Mouse (Mus musculus) large intestine, adult 2 months (tissue): ENCODE data around the gene Dab2ip. TPM values are rescaled to one million over a fixed set of nuclear protein-coding genes. Genes with fewer than 3 reads are reported as not detected.

Experiments
- DNase-seq: peaks from one replicate; pipeline ENCODE4 v3.0.0-alpha.2; 2012; ENCODE audit warnings: low read depth, low spot score
- WGBS: fragments of 180-500 bp; shearing (Covaris S2); methylation state at CpG from one replicate; pipeline ENCODE4 v1.1.7; 2018; 5-methylcytosine and 5-hydroxymethylcytosine counted together
- polyA plus RNA-seq: library from polyadenylated mRNA; depleted of rRNA; stranded (reverse); fragments of >200 nt; gene quantifications from 2 replicates; pipeline ENCODE4 v1.2.3, GENCODE M21; 2012

The Dab2ip gene
- polyA plus RNA-seq, 1 experiment, result 60.5 TPM

DNA sequence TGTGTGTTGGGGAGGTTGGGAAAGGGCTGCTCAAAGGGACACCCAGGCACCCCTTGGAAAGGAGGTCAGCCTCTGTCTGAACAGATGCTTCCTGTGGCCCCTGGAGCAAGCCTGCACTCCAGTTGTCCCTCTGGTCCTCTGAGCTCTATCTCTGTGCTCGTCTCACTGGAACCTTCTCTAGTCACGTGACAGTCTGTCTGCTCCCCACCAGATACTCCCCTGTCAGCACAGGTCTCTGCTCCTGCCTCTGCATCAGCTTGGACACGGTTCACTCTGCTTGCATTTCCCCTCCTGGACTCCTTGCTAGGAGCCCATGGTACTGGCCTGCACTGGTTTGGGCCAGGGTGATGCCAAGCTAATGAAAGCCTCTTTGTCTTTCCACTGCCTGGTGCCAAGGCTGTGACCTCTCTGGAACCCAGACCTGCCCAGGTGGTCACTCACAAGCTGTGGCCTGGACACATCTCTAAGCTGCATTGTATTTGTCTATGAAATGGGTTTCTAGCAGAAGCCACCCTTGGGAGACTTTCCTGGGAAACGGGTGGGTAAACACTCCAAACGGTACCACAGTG lies 1.1 kb upstream of the Dab2ip start:
- no peak for DNase-seq
- WGBS, result 59% methylated on average over 5 of the region's 5 CpGs

DNA sequence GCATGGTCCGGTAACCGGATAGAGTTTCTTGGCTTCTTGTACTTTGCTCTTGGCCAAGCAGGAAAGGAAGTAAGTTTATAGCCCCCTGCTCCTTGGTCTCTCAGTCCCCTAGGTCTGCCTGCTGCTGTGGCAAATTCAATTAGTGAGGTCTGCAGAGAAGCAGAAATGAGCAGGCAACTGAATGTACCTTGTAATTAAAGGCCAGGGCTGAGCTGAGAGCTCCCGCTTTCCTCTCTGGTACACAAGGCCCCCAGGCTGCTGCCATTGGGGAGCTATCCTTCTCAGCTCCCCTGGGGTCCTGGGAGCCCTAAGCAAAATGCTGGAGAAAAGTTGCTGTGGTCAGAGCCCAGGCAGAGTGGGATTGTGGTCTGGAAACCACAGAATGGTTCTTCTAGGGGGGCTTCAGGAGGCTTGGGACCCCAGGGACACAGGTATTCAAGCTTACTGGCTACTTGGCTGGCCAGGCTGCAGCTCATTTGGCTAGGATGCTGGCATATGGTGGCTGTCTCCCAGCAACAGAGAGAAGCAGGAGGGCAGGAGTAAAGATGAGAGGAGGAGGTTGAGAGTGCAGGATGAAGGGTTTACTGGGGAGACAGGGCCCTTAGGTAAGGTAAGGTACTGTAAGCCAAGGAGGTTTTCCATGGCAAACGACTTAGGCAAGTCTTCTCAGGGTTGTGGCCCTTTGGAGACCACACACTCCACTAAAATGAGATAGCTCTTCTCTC lies 922 bp downstream of the Dab2ip start:
- 60% methylated on average over 4 of the region's 4 CpGs for WGBS
- DNase-seq, result no peak

DNA sequence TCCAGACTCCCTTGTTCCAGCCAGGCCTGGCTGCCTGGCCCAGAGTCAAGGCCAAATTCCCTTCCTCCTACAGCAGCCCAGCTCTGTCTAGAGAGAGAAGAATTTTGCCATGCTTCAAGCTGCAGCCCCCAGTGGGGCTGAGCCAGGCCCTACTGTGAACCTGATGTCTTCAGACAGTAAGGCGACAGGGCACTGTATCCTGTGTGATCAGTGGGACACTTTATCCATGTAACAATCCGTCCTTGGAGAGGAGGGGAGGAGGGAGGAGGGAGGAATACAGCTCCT lies 1.4 kb downstream of the Dab2ip start:
- DNase-seq, result no peak
- 68% methylated on average over 2 of the region's 2 CpGs for WGBS

DNA sequence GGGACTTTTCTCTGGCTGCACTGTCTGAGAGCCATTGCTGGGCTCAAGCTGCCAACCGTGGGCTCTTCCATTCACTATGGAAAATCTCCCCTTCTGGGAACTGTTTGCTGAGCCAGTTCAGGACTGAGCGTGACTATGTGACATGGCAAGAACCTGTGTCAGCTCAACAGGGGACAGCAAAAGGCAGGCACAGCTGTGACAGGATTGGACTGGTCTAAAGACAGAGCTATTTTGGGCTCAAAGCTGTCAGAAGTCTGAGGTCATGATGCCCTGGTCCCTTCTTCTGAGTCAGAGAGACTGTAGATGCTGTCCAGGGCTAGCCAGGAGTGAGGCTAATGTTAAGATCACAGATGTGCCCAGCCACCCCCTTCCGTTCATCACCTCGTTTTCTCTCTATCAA lies 5.7 kb downstream of the Dab2ip start:
- WGBS, result 83% methylated on average over 4 of the region's 4 CpGs
- DNase-seq, result no peak

DNA sequence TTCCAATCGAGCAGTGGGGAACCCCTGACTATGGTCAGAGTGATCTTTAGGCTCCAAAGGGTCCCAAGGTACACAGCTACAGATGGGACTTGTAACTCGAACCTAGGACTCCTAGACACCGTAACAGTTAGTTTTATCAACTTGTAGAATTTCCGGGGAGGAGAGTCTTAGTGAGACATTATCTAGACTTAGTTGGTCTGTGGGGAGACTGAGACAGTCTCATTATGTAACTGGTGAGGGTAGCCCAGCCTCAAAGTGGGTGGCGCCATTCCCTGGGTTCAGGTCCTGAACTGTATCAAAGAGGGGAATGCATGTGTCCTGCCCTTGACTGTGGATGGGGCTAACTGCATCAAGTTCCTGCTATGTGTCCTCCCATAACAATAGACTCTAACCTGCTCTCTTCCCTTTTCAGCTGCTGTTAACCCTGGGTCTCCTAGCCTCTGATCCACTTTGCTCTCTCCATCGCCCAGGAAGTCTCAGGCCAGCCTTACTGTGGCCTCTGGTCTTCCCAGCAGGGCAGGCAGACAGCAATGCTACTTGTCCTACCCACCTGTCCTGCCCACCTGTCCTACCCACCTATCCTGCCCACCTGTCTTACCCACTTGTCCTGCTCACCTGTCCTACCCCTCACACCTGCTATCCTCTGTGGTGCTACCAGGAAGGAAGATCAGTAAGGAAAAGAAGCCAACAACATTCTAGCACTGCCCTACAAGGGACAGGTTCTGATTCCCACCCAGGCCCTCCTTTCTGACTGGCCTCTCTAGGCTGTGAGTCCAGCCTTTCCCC lies 7.2 kb downstream of the Dab2ip start:
- 90% methylated on average over 6 of the region's 6 CpGs for WGBS
- no peak for DNase-seq

DNA sequence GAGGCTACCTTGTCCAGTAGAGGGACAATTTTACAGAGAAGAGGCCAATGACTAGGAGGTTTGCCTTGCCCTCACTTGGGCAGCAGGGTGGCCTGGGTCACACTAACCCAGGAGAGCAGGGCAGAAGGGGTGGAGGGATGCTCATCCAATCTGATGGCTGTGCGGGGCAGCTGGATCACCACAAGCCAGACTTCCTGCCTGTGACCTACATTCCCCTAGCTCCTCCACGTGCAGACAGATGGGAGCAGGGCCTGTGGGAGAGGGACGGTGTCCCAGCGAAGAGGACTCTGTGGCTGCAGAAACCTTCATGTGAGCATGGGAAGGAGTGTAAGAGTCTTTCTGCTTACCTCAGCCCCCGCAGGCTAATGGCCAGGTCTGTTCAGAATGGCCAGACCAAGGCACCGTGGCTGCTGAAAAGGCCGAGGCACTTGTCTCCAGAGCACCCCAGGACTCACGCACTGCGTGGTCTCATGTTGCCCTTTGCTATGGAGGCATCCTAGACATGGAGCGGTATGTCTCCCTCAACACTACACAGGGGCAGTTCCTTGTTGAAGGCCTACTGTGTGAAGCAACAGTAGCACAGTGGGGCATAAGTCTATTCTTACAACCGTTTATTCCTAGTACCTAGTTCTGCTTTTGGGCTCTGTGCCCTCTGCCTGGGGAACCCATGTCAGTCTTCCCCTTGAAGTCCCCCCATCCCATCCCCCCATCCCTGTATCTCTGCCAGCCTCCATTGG lies 9.1 kb downstream of the Dab2ip start:
- DNase-seq, result no peak
- WGBS, result 81% methylated on average over 11 of the region's 11 CpGs

DNA sequence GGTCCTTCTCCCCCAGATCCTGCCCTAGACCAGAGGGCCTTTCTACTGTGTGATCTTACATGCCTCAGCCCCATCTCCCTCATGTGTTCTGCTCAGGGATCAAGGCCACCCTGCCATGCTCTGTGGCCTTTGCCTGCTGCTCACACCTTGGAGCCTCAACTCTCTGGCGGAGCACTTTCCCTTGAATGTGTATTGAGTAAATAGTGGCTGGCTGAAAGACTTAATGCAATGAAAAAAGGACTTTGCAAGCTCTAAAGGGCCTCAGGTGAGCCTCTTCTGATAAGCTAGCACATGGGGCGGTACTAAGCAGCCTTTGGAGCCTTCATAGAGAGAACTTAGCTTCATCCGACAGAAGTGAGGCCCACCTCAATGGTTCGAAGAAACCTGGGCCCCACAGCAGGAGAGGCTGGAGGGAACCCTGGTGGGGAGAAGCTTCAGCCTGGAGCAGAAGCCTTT lies 9.7 kb downstream of the Dab2ip start:
- DNase-seq, result no peak
- 76% methylated on average over 4 of the region's 4 CpGs for WGBS

DNA sequence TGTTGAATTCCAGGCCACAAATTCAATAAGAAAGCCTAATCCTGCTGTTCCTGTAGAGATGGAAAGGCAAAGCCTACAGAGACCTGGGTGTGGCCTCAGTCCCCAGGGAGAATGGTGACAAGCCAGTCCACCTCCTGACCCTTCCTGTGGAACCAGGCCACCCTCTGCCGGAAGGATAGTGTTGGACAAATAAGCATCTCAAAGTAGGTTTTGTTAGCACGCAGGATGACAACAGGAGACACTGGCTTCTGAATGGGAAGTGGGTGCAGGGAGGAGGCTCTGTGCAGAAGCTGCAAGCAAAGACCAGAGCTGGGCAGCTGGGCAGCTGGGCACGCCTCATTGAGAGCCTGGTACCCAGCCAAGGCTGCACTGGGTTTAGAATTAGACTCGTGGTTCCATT lies 12.7 kb downstream of the Dab2ip start:
- no peak for DNase-seq
- 57% methylated on average over 4 of the region's 4 CpGs for WGBS

DNA sequence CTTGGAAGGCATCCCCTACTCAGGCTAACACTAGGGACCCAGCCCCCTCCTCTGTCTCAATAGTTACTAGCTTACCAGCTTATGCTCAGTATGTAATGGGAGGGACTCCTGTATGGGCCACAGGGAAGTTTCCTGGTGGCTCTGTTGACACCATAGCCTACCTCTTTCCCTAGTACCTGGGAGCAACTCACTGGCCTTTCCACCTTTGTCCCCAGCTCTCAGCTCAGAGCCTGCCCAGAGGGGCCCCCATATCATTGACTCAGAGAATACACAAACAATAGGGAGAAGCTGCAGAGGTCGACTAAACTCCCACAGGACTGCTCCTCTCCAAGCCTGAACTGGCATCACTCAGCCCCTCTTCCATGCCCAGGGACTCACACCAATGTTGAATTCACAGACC lies 16.6 kb downstream of the Dab2ip start:
- 26% methylated on average over 1 of the region's 1 CpGs for WGBS
- no peak for DNase-seq

DNA sequence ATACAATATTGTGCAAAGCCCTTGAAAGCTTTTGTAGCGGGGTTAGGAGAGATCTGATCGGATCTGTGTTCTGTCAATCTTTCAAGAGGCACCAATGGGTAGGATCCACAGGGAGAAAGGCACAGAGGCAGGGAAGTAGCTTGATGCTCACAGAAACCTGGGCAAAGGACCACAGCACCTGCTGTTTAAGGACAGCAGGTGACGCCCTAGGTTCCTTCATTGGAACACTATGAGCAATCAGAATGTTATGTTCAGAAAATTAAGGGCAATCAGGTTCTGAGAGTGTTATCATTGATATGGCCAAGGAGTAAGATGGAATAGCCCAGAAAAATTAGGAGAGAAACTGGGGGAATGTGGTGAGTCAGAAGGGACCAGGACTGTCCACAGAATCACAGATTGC lies 18.6 kb downstream of the Dab2ip start:
- WGBS, result 84% methylated on average over 3 of the region's 3 CpGs
- DNase-seq, result no peak

DNA sequence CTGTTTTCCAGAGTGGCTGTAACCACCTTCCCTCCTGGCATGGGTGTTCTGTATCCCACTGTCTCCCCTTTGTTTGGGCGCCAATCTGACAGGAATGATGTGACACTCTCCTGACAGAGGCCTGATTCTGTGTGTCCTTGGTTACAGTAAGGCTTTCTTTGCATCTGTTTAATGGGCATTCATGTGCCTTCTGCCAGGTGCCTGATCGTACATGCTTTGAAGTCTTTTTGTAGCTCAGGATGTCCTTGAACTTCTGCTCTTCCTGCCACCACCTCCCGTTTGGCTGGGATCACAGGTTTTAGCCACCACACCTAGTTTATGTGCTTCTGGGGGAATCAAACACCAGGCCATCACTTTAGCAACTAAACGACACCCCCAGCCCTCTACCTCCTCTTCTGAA lies 22.0 kb downstream of the Dab2ip start:
- WGBS, result 49% methylated on average over 4 of the region's 4 CpGs
- DNase-seq, result no peak

DNA sequence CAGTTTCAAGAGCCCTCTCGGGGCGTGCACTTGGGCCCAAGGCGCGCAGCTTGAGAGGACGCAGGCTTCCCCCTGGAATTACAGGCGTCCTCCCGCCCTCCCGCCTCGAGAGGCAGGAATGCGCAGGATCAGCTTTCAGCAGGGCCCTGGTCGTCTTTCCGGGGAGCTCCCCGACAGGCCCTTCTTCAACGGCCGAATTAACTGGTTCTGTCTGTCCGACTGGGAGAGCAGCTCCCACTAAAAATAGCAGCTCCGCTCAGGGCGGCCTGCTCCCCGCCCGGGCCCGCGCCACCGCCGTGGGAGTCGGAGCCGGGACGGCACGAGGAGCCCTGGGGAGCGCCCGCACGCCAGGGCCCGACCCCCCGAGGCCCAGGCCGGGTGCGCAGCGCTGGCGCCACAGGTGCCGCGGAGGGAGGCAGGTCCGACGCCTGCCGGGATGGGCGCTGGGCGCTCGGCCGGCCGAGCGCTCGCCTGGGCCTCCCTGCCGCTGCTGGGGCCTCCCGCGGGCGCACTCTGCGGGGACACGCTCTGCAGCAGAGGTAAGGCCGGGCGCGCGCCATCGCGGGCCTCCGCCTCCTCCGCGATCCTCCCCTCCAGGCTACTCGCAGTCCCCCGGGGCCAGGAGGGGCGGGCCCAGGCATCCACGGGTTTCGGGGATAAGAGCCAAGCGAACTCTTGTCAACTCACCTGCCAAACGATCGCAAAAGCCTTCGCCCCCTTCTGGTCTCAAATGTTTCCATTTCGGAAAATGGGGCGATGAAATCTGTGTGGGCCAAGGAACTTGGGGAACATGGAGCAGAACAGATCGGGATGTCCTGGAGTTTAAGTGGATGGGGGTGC lies 23.7 kb downstream of the Dab2ip start:
- 2% methylated on average over 76 of the region's 76 CpGs for WGBS
- DNase-seq, result no peak

DNA sequence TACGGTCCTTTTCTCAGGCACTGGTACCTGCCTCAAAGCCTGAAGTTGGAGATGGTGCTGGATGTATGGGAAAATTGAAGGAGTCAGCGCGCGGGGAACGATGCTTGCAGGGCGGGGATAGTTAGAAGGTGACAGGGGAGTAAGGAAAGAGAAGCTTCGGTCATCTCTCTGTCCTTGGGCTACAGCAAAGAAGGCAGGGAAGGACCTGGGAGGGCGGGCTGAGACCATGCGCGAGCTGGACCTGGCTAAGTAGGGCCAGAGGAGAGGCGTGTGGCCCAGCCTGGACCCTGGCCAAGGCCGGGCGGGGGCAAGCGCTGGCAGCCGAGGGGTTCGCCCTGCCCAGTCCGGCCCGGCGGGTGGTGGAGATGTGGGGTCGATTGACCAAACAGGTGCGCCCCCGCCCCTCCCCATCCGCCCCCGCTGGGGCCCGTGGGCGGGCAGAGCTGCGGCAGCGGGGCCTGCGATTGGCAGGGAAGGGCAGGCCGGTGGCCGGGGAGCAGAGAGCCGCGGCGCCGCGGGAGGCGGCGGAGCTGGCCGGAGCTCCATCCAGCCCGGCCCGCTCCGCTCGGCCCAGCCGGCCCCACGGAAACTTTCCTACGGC lies 24.4 kb downstream of the Dab2ip start:
- no peak for DNase-seq
- WGBS, result under 1% methylated on average over 46 of the region's 46 CpGs

DNA sequence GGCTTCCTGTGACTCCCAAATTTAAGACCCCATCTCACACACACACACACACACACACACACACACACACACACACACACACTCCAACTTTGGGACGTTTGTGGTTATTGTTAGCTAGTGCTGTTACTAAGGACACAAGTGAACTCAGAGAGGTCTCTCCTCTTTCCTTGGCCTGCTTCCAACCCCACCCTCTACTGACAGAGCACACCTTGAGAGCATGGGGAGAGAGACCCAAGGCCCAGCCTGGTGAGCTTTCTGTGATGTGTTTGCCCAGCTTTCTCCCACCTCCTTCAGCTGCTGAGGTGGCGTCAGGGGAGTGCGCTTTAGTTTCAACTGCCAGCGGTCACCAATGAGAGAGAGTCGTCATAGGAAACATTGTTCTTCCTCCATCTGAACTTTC lies 25.3 kb downstream of the Dab2ip start:
- 35% methylated on average over 5 of the region's 5 CpGs for WGBS
- DNase-seq, result no peak

DNA sequence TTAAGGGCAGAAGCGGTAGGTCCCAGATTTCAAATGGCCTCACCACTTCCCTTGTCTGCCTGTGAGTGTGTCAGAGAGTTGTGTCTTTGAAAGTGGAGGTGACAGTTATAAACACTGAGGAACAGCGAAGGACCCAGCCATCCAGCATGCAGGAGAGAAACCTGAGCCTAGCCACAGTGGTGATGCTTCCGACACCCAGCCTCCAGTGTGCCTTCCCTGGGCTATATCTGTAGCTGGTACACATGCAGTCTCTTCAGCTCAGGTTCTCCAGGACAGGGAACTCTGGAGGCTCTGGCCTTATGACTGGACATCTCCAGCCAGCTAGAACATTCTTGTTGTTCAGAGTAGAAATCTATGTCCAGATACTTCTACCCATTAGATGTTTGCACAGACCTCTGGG lies 25.9 kb downstream of the Dab2ip start:
- WGBS, result 92% methylated on average over 3 of the region's 3 CpGs
- DNase-seq, result no peak

DNA sequence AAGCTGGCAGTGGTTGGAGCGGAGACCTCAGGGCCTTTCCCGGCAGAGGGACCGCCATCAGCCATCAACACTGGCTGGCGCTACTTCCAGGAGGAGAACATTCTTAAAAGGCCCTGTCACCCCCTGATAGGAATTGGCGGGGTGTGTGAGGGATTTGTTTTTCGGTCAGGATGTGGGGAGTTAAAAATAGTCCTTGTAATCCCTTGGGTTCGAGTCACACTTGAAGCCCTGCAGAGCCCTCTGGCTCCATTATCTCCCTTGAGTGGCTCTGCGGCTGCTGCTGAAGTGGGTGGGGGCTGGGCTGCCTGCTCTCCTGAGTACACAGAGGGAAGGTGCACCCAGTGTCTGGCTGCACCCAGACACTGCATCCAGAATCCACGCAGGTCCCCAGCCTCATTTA lies 30.3 kb downstream of the Dab2ip start:
- no peak for DNase-seq
- 65% methylated on average over 9 of the region's 9 CpGs for WGBS

DNA sequence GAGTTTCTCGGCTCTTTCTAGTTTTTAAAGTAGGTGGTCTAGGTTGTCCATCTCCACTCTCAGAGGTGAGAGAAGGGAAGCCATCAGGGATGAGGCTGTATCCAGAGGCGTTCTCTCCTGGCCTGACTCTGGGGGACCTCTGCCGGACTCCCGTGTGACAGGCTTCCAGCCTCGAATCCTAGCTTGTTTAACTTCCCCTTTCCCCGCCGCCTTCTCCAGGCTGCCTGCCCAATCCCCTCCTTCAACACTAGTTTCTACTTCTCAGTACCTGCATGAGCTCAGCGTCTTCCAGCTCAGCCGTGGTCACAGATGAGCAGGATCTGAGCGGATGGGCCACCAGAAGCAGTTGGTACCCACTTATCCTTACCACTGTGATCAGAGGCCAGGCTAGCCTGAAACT lies 31.3 kb downstream of the Dab2ip start:
- WGBS, result 73% methylated on average over 10 of the region's 10 CpGs
- no peak for DNase-seq

DNA sequence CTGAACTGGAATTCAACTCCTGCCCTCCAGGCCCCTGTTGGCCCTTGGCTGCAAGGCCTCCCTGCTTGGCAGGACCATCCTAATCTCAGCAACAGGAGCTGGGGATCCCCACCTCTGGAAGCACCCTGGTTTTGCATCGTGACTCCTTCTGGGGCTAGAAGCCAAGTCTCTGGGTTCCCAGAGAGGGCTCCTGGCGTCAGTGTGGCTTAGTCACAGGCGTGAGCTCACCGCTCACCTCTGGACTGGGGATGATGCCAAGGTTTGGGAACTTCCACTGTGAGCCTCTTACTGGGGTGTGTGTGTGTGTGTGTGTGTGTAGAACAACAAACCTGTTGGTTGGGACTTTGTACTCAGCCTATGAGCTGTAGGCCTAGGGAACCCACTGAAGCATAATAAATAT lies 31.7 kb downstream of the Dab2ip start:
- DNase-seq, result no peak
- 16% methylated on average over 4 of the region's 4 CpGs for WGBS

DNA sequence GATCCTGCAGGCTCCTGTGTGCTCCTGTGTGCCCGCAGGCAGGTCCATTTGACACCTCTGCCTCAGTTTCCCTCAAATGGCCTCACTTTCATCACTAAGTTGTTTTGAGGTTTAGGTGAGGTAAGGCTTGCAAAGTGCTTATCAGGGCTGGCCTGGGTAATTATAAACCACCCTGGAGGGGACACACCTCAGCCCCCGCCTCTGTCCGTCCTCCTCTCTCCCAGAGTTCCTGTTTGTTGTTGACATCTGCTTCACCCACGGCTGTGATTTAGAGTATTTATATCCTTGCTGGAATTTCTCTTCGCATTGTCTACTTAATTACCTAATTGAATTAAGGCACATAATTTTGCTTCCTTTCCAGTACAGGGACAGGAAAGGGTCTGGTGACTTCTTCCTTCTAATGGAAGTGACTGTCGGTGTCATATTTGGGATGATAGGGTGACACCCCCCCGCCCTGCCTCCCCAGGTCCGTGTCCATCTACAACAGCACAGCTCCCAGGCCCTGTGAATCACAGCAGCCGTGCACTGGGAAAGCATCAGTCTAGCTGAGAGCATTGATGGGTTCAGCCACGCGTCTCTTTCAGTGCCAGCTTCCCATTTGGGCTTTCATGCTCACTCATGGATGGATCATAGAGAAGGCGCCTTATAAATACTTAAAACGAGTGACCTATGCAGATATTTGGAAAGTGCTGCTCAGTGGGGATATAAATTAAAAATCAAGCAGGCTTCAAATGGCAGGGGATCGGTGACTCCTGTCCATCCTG lies 34.1 kb downstream of the Dab2ip start:
- no peak for DNase-seq
- 75% methylated on average over 14 of the region's 14 CpGs for WGBS
